ENCODE assay signal across 24 mouse cellular contexts in genomic region chr9:86714089-86714488, GRCm38 (mm10). TPM values are rescaled to one million over a fixed set of nuclear protein-coding genes. Genes with fewer than 3 reads are reported as not detected.
DNase-seq lines count a peak whose midpoint lies in the region; ATAC-seq and TF ChIP-seq lines count a peak whose summit lies in the region.
"Had no signal": no experiment of that assay in that cellular context is flagged by ENCODE, and none has a peak within 500 bp of the region (broad histone marks: within the 10 kb centered on the region; RNA-seq: fewer than 3 reads in every experiment).

No protein-coding gene starts in this region.

- no peaks in the 10 kb centered on the region for H3K36me3 ChIP-seq in forebrain, embryonic 15.5 days
- no peaks in the 10 kb centered on the region for H3K36me3 ChIP-seq in forebrain, embryonic 10.5 days (replicated peaks)
- no peaks in the 10 kb centered on the region for H3K36me3 ChIP-seq in forebrain, embryonic 16.5 days (ENCODE audit: control insufficient read depth, insufficient read depth)
- H3K36me3 ChIP-seq: embryonic facial prominence, embryonic 12.5 days; heart, embryonic 10.5 days; hindbrain, embryonic 13.5 days had no signal

- TF ChIP-seq CTCF in gastrocnemius, adult 2 months (IDR thresholded peaks at IDR 0.05) = no peak

- H3K27me3 ChIP-seq in forebrain, embryonic 15.5 days = no peaks in the 10 kb centered on the region
- no peaks in the 10 kb centered on the region for H3K27me3 ChIP-seq in forebrain, embryonic 10.5 days (ENCODE audit: poor library complexity, severe bottlenecking)
- no peaks in the 10 kb centered on the region for H3K27me3 ChIP-seq in forebrain, embryonic 16.5 days (replicated peaks; ENCODE audit: control insufficient read depth, insufficient read depth, low read length)
- H3K27me3 ChIP-seq: CH12.LX; embryonic facial prominence, embryonic 12.5 days; hindbrain, embryonic 13.5 days; Patski had no signal

- peak; percentile 80 for ATAC-seq in forebrain, embryonic 15.5 days (replicated peaks)
- peak; percentile 85 for ATAC-seq in forebrain, embryonic 16.5 days
- ATAC-seq: activated CD4-positive, CD25-positive, alpha-beta regulatory T cell, adult 4 months; hindbrain, postnatal 0 days; Patski had no signal

- H3K4me3 ChIP-seq in forebrain, embryonic 15.5 days = no peak overlapping the region
- no peak overlapping the region for H3K4me3 ChIP-seq in forebrain, embryonic 10.5 days
- H3K4me3 ChIP-seq in forebrain, embryonic 16.5 days (replicated peaks; ENCODE audit: low read length) = no peak overlapping the region
- no peak overlapping the region for H3K4me3 ChIP-seq in gastrocnemius, adult 2 months
- H3K4me3 ChIP-seq: embryonic facial prominence, embryonic 12.5 days; heart, embryonic 10.5 days; hindbrain, embryonic 13.5 days had no signal

- no peak for DNase-seq in forebrain, embryonic 10.5 days (ENCODE audit: extremely low spot score, low spot score)
- DNase-seq in brain, adult 2 months (ENCODE audit: low read depth, low spot score) = peak; percentile 71
- peak; percentile 10 to 39 for DNase-seq in layer of hippocampus, postnatal 14 days (ENCODE audit: low spot score in 2 of 2)
- no peak for DNase-seq in gastrocnemius, adult 2 months
- DNase-seq: adrenal gland, adult 2 months; adrenal gland, postnatal 25 days; cerebellum, adult 11 months; cerebellum, adult 8-10 months; cerebellum, postnatal 14 days; embryo, embryonic 11 days; gastrocnemius, postnatal 10 days; heart, adult 18-20 months; heart, postnatal 10 days had no signal

- intact Hi-C loops in gastrocnemius, adult 2 months (cut with DNase I) = no loop called here

- H3K9ac ChIP-seq in forebrain, embryonic 15.5 days (replicated peaks) = no peak overlapping the region
- no peak overlapping the region for H3K9ac ChIP-seq in forebrain, embryonic 16.5 days (replicated peaks; ENCODE audit: low read depth, low read length)
- H3K9ac ChIP-seq: embryonic facial prominence, embryonic 12.5 days; hindbrain, embryonic 13.5 days had no signal

- no peak overlapping the region for H3K27ac ChIP-seq in forebrain, embryonic 15.5 days (replicated peaks)
- H3K27ac ChIP-seq in forebrain, embryonic 10.5 days = no peak overlapping the region
- no peak overlapping the region for H3K27ac ChIP-seq in forebrain, embryonic 16.5 days (ENCODE audit: low read length)
- H3K27ac ChIP-seq in gastrocnemius, adult 2 months = no peak overlapping the region
- H3K27ac ChIP-seq: embryonic facial prominence, embryonic 12.5 days; heart, embryonic 10.5 days; hindbrain, embryonic 13.5 days; hindbrain, postnatal 0 days had no signal

- 54% methylated on average over 3 of the region's 3 CpGs for WGBS in forebrain, embryonic 15.5 days
- WGBS in forebrain, embryonic 10.5 days = 95% methylated on average over 3 of the region's 3 CpGs
- WGBS in forebrain, embryonic 16.5 days = 58% methylated on average over 3 of the region's 3 CpGs

- no peak overlapping the region for H3K4me2 ChIP-seq in forebrain, embryonic 15.5 days (replicated peaks)
- no peak overlapping the region for H3K4me2 ChIP-seq in forebrain, embryonic 16.5 days (ENCODE audit: low read length)
- H3K4me2 ChIP-seq: embryonic facial prominence, embryonic 12.5 days; hindbrain, embryonic 13.5 days had no signal

- H3K4me1 ChIP-seq in forebrain, embryonic 15.5 days = no peaks in the 10 kb centered on the region
- peaks cover 2% of the 10 kb centered on the region; the same call in 1 of the 2 replicates for H3K4me1 ChIP-seq in forebrain, embryonic 10.5 days
- H3K4me1 ChIP-seq in forebrain, embryonic 16.5 days (replicated peaks; ENCODE audit: control insufficient read depth, insufficient read depth, low read length) = 0 out of 2 replicates have a peak, but pooled peaks cover 2% of the 10 kb centered on the region
- H3K4me1 ChIP-seq: embryonic facial prominence, embryonic 12.5 days; hindbrain, embryonic 13.5 days had no signal

- no peaks in the 10 kb centered on the region for H3K9me3 ChIP-seq in forebrain, embryonic 15.5 days
- H3K9me3 ChIP-seq in forebrain, embryonic 10.5 days = no peaks in the 10 kb centered on the region
- no peaks in the 10 kb centered on the region for H3K9me3 ChIP-seq in forebrain, embryonic 16.5 days (ENCODE audit: control insufficient read depth, low read length)
- H3K9me3 ChIP-seq: embryonic facial prominence, embryonic 12.5 days; heart, embryonic 10.5 days; hindbrain, embryonic 13.5 days had no signal

RNA-seq across cellular contexts. Expression of gene Me1, which starts 18.3 kb away (rescaled TPM):
- 16.3 and 20.2 TPM in 2 replicates for polyA plus RNA-seq in forebrain, embryonic 15.5 days (2015; fragmentation: Nextera tagmentation; extraction: Ambion mirVana)
- polyA plus RNA-seq in forebrain, embryonic 10.5 days (2016; fragmentation: Nextera tagmentation; extraction: Ambion mirVana) = 8.1 and 9.1 TPM in 2 replicates
- polyA plus RNA-seq in forebrain, embryonic 16.5 days (2015; fragmentation: Nextera tagmentation; extraction: Ambion mirVana) = 21.5 and 22.7 TPM in 2 replicates
- total RNA-seq in layer of hippocampus, postnatal 14 days (2021) = 10 to 100 TPM; 84.3 to 87.7 TPM
- total RNA-seq in gastrocnemius, adult 2 months (2021) = 100 to 1,000 TPM; 127 to 221 TPM
- polyA plus RNA-seq: activated CD4-positive, CD25-positive, alpha-beta regulatory T cell, adult 4 months had no signal

RNA-seq across cellular contexts. Expression of gene Prss35, which starts 29.4 kb away (rescaled TPM):
- 0.78 and 1.1 TPM in 2 replicates for polyA plus RNA-seq in forebrain, embryonic 15.5 days (2015; fragmentation: Nextera tagmentation; extraction: Ambion mirVana)
- 1.4 and 1.8 TPM in 2 replicates for polyA plus RNA-seq in forebrain, embryonic 10.5 days (2016; fragmentation: Nextera tagmentation; extraction: Ambion mirVana)
- 0.90 and 2.3 TPM in 2 replicates for polyA plus RNA-seq in forebrain, embryonic 16.5 days (2015; fragmentation: Nextera tagmentation; extraction: Ambion mirVana)
- 10 to 100 TPM; 13.3 TPM for total RNA-seq in layer of hippocampus, postnatal 14 days (2021)
- total RNA-seq in gastrocnemius, adult 2 months (2021) = under 1 TPM in 1 of 2 experiments, not detected in 1; 0.11 TPM
- total RNA-seq: CH12.LX; common myeloid progenitor, adult 5-6 weeks; hematopoietic stem cell, adult 5-6 weeks had no signal
- polyA plus RNA-seq: activated CD4-positive, CD25-positive, alpha-beta regulatory T cell, adult 4 months had no signal

Comparison
In these comparisons a context has a peak if more than half of its experiments do, and no peak if none do; other contexts are left out.
1. DNase-seq: peak in brain, adult 2 months (single experiment) and layer of hippocampus, postnatal 14 days (2 of 2); none in forebrain, embryonic 10.5 days (single experiment) and gastrocnemius, adult 2 months (single experiment).